Mouse (Mus musculus) CH12.LX (cell line): ENCODE results near the gene Tmem115. TPM values are rescaled to one million over a fixed set of nuclear protein-coding genes. Genes with fewer than 3 reads are reported as not detected.

Experiments
- DNase-seq: peaks from one replicate; pipeline ENCODE4 v3.0.0-alpha.2; 2013; ENCODE audit errors: extremely low read depth
- H3K27ac ChIP-seq: 2 replicates; pipeline ENCODE4 v1.5.1; 2012; ENCODE audit warnings: low read depth, mild to moderate bottlenecking, control low read depth, moderate library complexity; ENCODE audit not compliant: insufficient read depth
- H3K27me3 ChIP-seq: replicated peaks from 2 replicates; pipeline ENCODE3; 2012; ENCODE audit warnings: inconsistent platforms
- H3K36me3 ChIP-seq, 2 experiments: replicated peaks in 1 of 2; 2 replicates each; pipeline versions ENCODE3 to v1.6.1; 2012; ENCODE audit warnings: inconsistent platforms in 1 of 2, low read length in 1 of 2, mild to moderate bottlenecking in 1 of 2, mixed read lengths in 1 of 2, moderate library complexity in 1 of 2; ENCODE audit not compliant: control insufficient read depth in 1 of 2, insufficient read depth in 1 of 2
- H3K4me1 ChIP-seq, 2 experiments: 2 replicates each; pipeline ENCODE4 v1.6.1; 2012; ENCODE audit warnings: inconsistent platforms in 1 of 2, moderate library complexity in 1 of 2; ENCODE audit not compliant: insufficient read depth in 2 of 2, control insufficient read depth in 1 of 2
- H3K4me2 ChIP-seq: 2 replicates; pipeline ENCODE4 v1.6.1; 2012; ENCODE audit warnings: low read depth, mild to moderate bottlenecking, control low read depth; ENCODE audit not compliant: poor library complexity, insufficient read depth, severe bottlenecking
- H3K4me3 ChIP-seq, 3 experiments: fragments of 150-350 bp in 1 of 3; sonication (generic) in 1 of 3; replicated peaks in 1 of 3; 2 replicates each; pipeline versions ENCODE3 to v1.5.1; 2011 to 2012; ENCODE audit warnings: low read depth in 2 of 3, low read length in 2 of 3, mild to moderate bottlenecking in 2 of 3, moderate library complexity in 2 of 3, control low read depth in 1 of 3, improper control_type of control experiment in 1 of 3, inconsistent platforms in 1 of 3, mixed read lengths in 1 of 3; ENCODE audit not compliant: poor library complexity in 1 of 3
- H3K79me2 ChIP-seq: replicated peaks from 2 replicates; pipeline ENCODE4 v1.6.1; 2012; ENCODE audit warnings: mild to moderate bottlenecking, moderate library complexity; ENCODE audit not compliant: control insufficient read depth, poor library complexity, insufficient read depth, severe bottlenecking; ENCODE audit errors: extremely low read depth
- H3K9ac ChIP-seq: 2 replicates; pipeline ENCODE4 v1.6.1; 2012; ENCODE audit warnings: low read depth, mild to moderate bottlenecking, control low read depth, moderate library complexity; ENCODE audit not compliant: insufficient read depth
- H3K9me3 ChIP-seq: replicated peaks from 2 replicates; pipeline ENCODE3; 2012; ENCODE audit warnings: low read length, inconsistent platforms, mixed read lengths
- BHLHE40 ChIP-seq: IDR thresholded peaks from 2 replicates; pipeline ENCODE4 v1.6.1; 2011; ENCODE audit warnings: mild to moderate bottlenecking, low read depth, low read length, improper control_type of control experiment
- CHD1 ChIP-seq: IDR thresholded peaks from 2 replicates; pipeline ENCODE4 v1.6.1; 2012; ENCODE audit warnings: low read depth, low read length, improper control_type of control experiment, inconsistent platforms
- CTCF ChIP-seq, 2 experiments: IDR thresholded peaks in 1 of 2; conservative IDR thresholded peaks in 1 of 2; 2 replicates each; pipeline ENCODE4 v1.5.1; 2011 to 2012; ENCODE audit warnings: low read depth in 2 of 2, low read length in 2 of 2, improper control_type of control experiment in 1 of 2, inconsistent platforms in 1 of 2, mild to moderate bottlenecking in 1 of 2, moderate library complexity in 1 of 2
- HCFC1 ChIP-seq: IDR thresholded peaks from 2 replicates; pipeline ENCODE4 v1.6.1; 2012; ENCODE audit warnings: low read depth, mild to moderate bottlenecking, inconsistent platforms, low read length, improper control_type of control experiment
- IRF4 ChIP-seq: IDR thresholded peaks from 2 replicates; pipeline ENCODE4 v1.6.1; 2014; ENCODE audit warnings: low read depth, mild to moderate bottlenecking, inconsistent platforms, low read length, improper control_type of control experiment
- JUND ChIP-seq: conservative IDR thresholded peaks from 2 replicates; pipeline ENCODE4 v1.6.1; 2011; ENCODE audit warnings: low read depth, low read length, improper control_type of control experiment
- MAFK ChIP-seq: IDR thresholded peaks from 2 replicates; pipeline ENCODE4 v1.6.1; 2011; ENCODE audit warnings: low read length, improper control_type of control experiment; ENCODE audit not compliant: insufficient replicate concordance
- MEF2A ChIP-seq: IDR thresholded peaks from 2 replicates; pipeline ENCODE4 v1.6.1; 2014; ENCODE audit warnings: low read depth, mild to moderate bottlenecking, inconsistent platforms, low read length, improper control_type of control experiment, borderline replicate concordance
- MYC ChIP-seq: IDR thresholded peaks from 2 replicates; pipeline ENCODE4 v1.6.1; 2011; ENCODE audit warnings: low read depth, mild to moderate bottlenecking, improper control_type of control experiment, low read length
- NELFE ChIP-seq: IDR thresholded peaks from 2 replicates; pipeline ENCODE4 v1.6.1; 2011; ENCODE audit warnings: low read depth, low read length, improper control_type of control experiment
- NRF1 ChIP-seq: IDR thresholded peaks from 2 replicates; pipeline ENCODE4 v1.6.1; 2014; ENCODE audit warnings: low read depth, mild to moderate bottlenecking, inconsistent platforms, low read length, improper control_type of control experiment, moderate library complexity
- POLR2AphosphoS2 ChIP-seq: IDR thresholded peaks from 2 replicates; pipeline ENCODE4 v1.6.1; 2011; ENCODE audit warnings: low read depth, low read length, improper control_type of control experiment
- SMC3 ChIP-seq: IDR thresholded peaks from 2 replicates; pipeline ENCODE4 v1.6.1; 2011; ENCODE audit warnings: low read depth, low read length, improper control_type of control experiment
- TBP ChIP-seq: conservative IDR thresholded peaks from 2 replicates; pipeline ENCODE4 v1.6.1; 2011; ENCODE audit warnings: low read depth, low read length, improper control_type of control experiment
- TCF12 ChIP-seq: IDR thresholded peaks from 2 replicates; pipeline ENCODE4 v1.6.1; 2014; ENCODE audit warnings: low read depth, mild to moderate bottlenecking, inconsistent platforms, low read length, improper control_type of control experiment
- UBTF ChIP-seq: IDR thresholded peaks from 2 replicates; pipeline ENCODE4 v1.6.1; 2012; ENCODE audit warnings: low read depth, mild to moderate bottlenecking, inconsistent platforms, low read length, improper control_type of control experiment, moderate library complexity
- USF1 ChIP-seq: IDR thresholded peaks from 2 replicates; pipeline ENCODE4 v1.6.1; 2014; ENCODE audit warnings: low read depth, mild to moderate bottlenecking, inconsistent platforms, low read length, improper control_type of control experiment
- dilution Hi-C: fragments of 300-500 bp; cut with MboI; formaldehyde crosslinking; loops from 2 replicates; pipeline ENCODE4 v1.14.3; 2020; ENCODE audit warnings: low sequenced_read_pairs; ENCODE audit not compliant: extremely low pct_unique_long_range_greater_than_20kb, extremely low pct_ligation_motif_present
- in situ Hi-C: fragments of 300-500 bp; cut with MboI; formaldehyde crosslinking; loops from 3 replicates; pipeline ENCODE4 v1.14.3; 2019; ENCODE audit warnings: low sequenced_read_pairs, low pct_ligation_motif_present, low pct_unique_long_range_greater_than_20kb, mixed read lengths
- polyA plus RNA-seq: library from polyadenylated mRNA; unstranded; fragments of >175 nt; gene quantifications from 2 replicates; pipeline ENCODE4 v1.2.1, GENCODE M21; 2012; ENCODE audit warnings: low read depth; ENCODE audit not compliant: insufficient read length
- total RNA-seq, 2 experiments: library from RNA; depleted of rRNA; stranded (reverse); fragments of 300-350 nt in 1 of 2; fragments of >200 nt in 1 of 2; gene quantifications; 2 replicates each; pipeline ENCODE4 v1.2.3; 2012 to 2014

The Tmem115 gene
- total and polyA plus RNA-seq, 3 experiments: 12.6 to 17.9 (median 13.0) TPM

DNA sequence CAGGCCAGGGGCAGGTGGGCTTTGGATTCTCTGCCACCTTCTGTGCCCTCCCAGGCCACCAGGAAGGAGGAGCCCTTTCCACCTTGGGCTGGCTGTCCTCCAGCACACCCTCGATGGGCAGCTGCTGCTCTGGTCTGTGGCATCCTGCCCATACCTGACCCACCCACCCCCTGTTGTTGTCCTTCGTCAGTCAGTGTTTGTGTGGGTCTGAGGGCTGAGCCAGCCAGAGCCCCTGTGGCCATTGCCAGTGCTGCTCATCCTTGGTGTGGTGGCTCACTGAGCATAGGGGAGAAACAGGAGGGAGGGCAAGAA, 11.4 kb upstream of the Tmem115 start:
- peaks cover 88% of the 10 kb centered on the region for H3K27me3 ChIP-seq
- in situ Hi-C loops (no loop called here), dilution Hi-C loops (no loop called here)
- peaks cover 3% of the 10 kb centered on the region for H3K9me3 ChIP-seq
- H3K9ac ChIP-seq: no peak overlapping the region
- H3K4me3 ChIP-seq: no peak overlapping the region
- H3K4me2 ChIP-seq: no peak overlapping the region
- DNase-seq: no peak
- no peaks in the 10 kb centered on the region for H3K36me3 ChIP-seq
- no peaks in the 10 kb centered on the region for H3K79me2 ChIP-seq
- H3K4me1 ChIP-seq: peaks cover 3 to 7% of the 10 kb centered on the region in 2 experiments; a peak in 3 of 4 replicates
- no peak overlapping the region for H3K27ac ChIP-seq
- TF ChIP-seq MEF2A (no peak), MYC (no peak), TBP (no peak), UBTF (no peak), CTCF (conservative IDR thresholded peaks at IDR 0.05 in 1 of 2, IDR thresholded peaks at IDR 0.05 in 1 of 2; ENCODE audit: low read depth in 2 of 2, low read length in 2 of 2) (no peak), SMC3 (no peak), NELFE (no peak), TCF12 (no peak), HCFC1 (no peak), USF1 (no peak)

DNA sequence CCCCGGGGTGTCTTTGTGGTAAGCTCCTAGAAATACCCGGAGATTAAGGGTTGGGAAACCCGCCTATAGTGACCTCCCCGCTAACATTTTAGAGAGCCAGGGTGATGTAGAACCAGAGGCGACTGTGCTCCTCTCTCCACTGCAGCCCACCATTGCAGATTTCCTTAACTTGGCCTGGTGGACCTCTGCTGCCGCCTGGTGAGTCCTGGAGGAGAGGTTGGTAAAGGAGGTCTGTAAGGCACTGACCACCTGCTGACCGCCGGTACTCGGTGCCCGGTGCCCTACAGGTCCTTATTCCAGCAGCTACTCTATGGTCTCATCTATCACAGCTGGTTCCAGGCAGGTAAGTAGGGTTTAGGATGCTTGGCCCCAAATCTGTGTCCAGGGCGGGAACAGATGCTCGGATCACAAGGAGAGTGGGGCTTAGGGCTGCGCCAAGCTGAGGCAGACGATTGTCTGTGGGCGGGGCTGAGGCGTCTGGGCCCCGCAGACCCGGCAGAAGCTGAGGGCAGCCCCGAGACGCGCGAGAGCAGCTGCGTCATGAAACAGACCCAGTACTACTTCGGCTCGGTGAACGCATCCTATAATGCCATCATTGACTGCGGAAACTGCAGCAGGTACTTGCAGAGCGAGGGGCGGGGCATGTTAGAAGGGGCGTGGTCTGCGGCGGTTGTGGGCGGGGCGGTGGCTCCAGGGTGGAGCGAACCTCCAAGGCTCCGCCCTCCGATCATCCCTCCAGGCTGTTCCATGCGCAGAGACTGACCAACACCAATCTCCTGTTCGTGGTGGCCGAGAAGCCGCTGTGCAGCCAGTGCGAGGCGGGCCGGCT, 7.3 kb upstream of the Tmem115 start:
- H3K4me1 ChIP-seq: peaks cover 0 to 7% of the 10 kb centered on the region in 2 experiments; a peak in 2 of 4 replicates
- H3K4me2 ChIP-seq: no peak overlapping the region
- no peak overlapping the region for H3K9ac ChIP-seq
- no peaks in the 10 kb centered on the region for H3K79me2 ChIP-seq
- DNase-seq: no peak
- H3K27ac ChIP-seq: no peak overlapping the region
- in situ Hi-C loops: no loop called here
- TF ChIP-seq CHD1: no peak
- no peak for TF ChIP-seq MAFK
- TF ChIP-seq NRF1: no peak
- no peak for TF ChIP-seq IRF4
- no peak for TF ChIP-seq JUND
- no peak for TF ChIP-seq POLR2AphosphoS2
- no peak for TF ChIP-seq BHLHE40
- no peak overlapping the region for H3K4me3 ChIP-seq
- peaks cover 82% of the 10 kb centered on the region for H3K27me3 ChIP-seq
- dilution Hi-C loops: no loop called here
- H3K36me3 ChIP-seq: no peaks in the 10 kb centered on the region
- H3K9me3 ChIP-seq: peaks cover 3% of the 10 kb centered on the region
